Mouse (Mus musculus): ENCODE results near the gene Acsf2. TPM values are rescaled to one million over a fixed set of nuclear protein-coding genes. Genes with fewer than 3 reads are reported as not detected.

The Acsf2 gene
- polyA plus RNA-seq, 1 experiment from 2014 or later = 7.1 TPM

- H3K4me3 ChIP-seq = no peak overlapping the region
- no peak for ATAC-seq (ENCODE audit: insufficient number of reproducible peaks, insufficient read depth, low FRiP score, low TSS enrichment, low read depth)
- H3K36me3 ChIP-seq = peaks cover 10% of the 10 kb centered on the region; the same call in 1 of the 2 replicates
- no peak overlapping the region for H3K27ac ChIP-seq
- no peak overlapping the region for H3K9ac ChIP-seq
- H3K9me3 ChIP-seq = no peaks in the 10 kb centered on the region
- WGBS = 70% methylated on average over 7 of the region's 7 CpGs
- no peak overlapping the region for H3K4me2 ChIP-seq
- H3K4me1 ChIP-seq = peaks cover 17% of the 10 kb centered on the region
- H3K27me3 ChIP-seq = no peaks in the 10 kb centered on the region
Measured at GRCm38 (mm10) chr11:94596311-94596852, 5.3 kb downstream of the Acsf2 start.

GRCm38 (mm10) chr11:94587511-94587910 lies 14.2 kb downstream of the Acsf2 start:
- ATAC-seq (ENCODE audit: insufficient number of reproducible peaks, insufficient read depth, low FRiP score, low TSS enrichment, low read depth) = no peak
- Histone ChIP-seq H3K9ac (no peak overlapping the region), H3K27ac (no peak overlapping the region), H3K36me3 (0 out of 2 replicates have a peak, but pooled peaks cover 7% of the 10 kb centered on the region), H3K27me3 (no peaks in the 10 kb centered on the region), H3K9me3 (no peaks in the 10 kb centered on the region), H3K4me1 (peaks cover 14% of the 10 kb centered on the region), H3K4me3 (no peak overlapping the region), H3K4me2 (no peak overlapping the region)
- 73% methylated on average over 6 of the region's 6 CpGs for WGBS

- H3K27me3 ChIP-seq = no peaks in the 10 kb centered on the region
- 0 out of 2 replicates have a peak, but pooled peaks cover 7% of the 10 kb centered on the region for H3K36me3 ChIP-seq
- 93% methylated on average over 9 of the region's 9 CpGs for WGBS
- H3K4me3 ChIP-seq = no peak overlapping the region
- ATAC-seq (ENCODE audit: insufficient number of reproducible peaks, insufficient read depth, low FRiP score, low TSS enrichment, low read depth) = no peak
- no peaks in the 10 kb centered on the region for H3K9me3 ChIP-seq
- H3K27ac ChIP-seq = no peak overlapping the region
- H3K9ac ChIP-seq = no peak overlapping the region
- no peaks in the 10 kb centered on the region for H3K4me1 ChIP-seq
- no peak overlapping the region for H3K4me2 ChIP-seq
Measured at GRCm38 (mm10) chr11:94585091-94585490, 16.6 kb downstream of the Acsf2 start.

- Histone ChIP-seq H3K9ac (no peak overlapping the region), H3K27ac (no peak overlapping the region), H3K27me3 (no peaks in the 10 kb centered on the region), H3K4me2 (no peak overlapping the region), H3K4me1 (0 out of 2 replicates have a peak, but pooled peaks cover 3% of the 10 kb centered on the region), H3K4me3 (no peak overlapping the region), H3K9me3 (no peaks in the 10 kb centered on the region), H3K36me3 (0 out of 2 replicates have a peak, but pooled peaks cover 6% of the 10 kb centered on the region)
- 94% methylated on average over 5 of the region's 5 CpGs for WGBS
- ATAC-seq (ENCODE audit: insufficient number of reproducible peaks, insufficient read depth, low FRiP score, low TSS enrichment, low read depth) = no peak
Measured at GRCm38 (mm10) chr11:94580111-94580740, 21.4 kb downstream of the Acsf2 start.

GRCm38 (mm10) chr11:94576361-94576760 lies 25.3 kb downstream of the Acsf2 start:
- 88% methylated on average over 9 of the region's 9 CpGs for WGBS
- no peak overlapping the region for H3K4me3 ChIP-seq
- 0 out of 2 replicates have a peak, but pooled peaks cover 4% of the 10 kb centered on the region for H3K36me3 ChIP-seq
- H3K9ac ChIP-seq = no peak overlapping the region
- ATAC-seq (ENCODE audit: insufficient number of reproducible peaks, insufficient read depth, low FRiP score, low TSS enrichment, low read depth) = no peak
- H3K9me3 ChIP-seq = no peaks in the 10 kb centered on the region
- no peak overlapping the region for H3K27ac ChIP-seq
- no peaks in the 10 kb centered on the region for H3K27me3 ChIP-seq
- 0 out of 2 replicates have a peak, but pooled peaks cover 3% of the 10 kb centered on the region for H3K4me1 ChIP-seq
- no peak overlapping the region for H3K4me2 ChIP-seq

GRCm38 (mm10) chr11:94575036-94575435 lies 26.6 kb downstream of the Acsf2 start:
- no peak for ATAC-seq (ENCODE audit: insufficient number of reproducible peaks, insufficient read depth, low FRiP score, low TSS enrichment, low read depth)
- 77% methylated on average over 2 of the region's 2 CpGs for WGBS

GRCm38 (mm10) chr11:94574560-94574959 lies 27.1 kb downstream of the Acsf2 start:
- no peak for ATAC-seq (ENCODE audit: insufficient number of reproducible peaks, insufficient read depth, low FRiP score, low TSS enrichment, low read depth)
- no peak overlapping the region for H3K4me2 ChIP-seq
- no peak overlapping the region for H3K27ac ChIP-seq
- no peaks in the 10 kb centered on the region for H3K9me3 ChIP-seq
- H3K4me3 ChIP-seq = no peak overlapping the region
- H3K27me3 ChIP-seq = no peaks in the 10 kb centered on the region
- 0 out of 2 replicates have a peak, but pooled peaks cover 3% of the 10 kb centered on the region for H3K4me1 ChIP-seq
- peaks cover 19% of the 10 kb centered on the region for H3K36me3 ChIP-seq
- no peak overlapping the region for H3K9ac ChIP-seq
- 22% methylated on average over 7 of the region's 7 CpGs for whole genome bisulfite sequencing

More at GRCm38 (mm10) chr11:94575036-94575435, 26.6 kb downstream of the Acsf2 start:
- no peak overlapping the region for H3K9ac ChIP-seq
- H3K9me3 ChIP-seq = no peaks in the 10 kb centered on the region
- H3K4me1 ChIP-seq = 0 out of 2 replicates have a peak, but pooled peaks cover 3% of the 10 kb centered on the region
- peaks cover 16% of the 10 kb centered on the region for H3K36me3 ChIP-seq
- no peaks in the 10 kb centered on the region for H3K27me3 ChIP-seq
- H3K4me2 ChIP-seq = no peak overlapping the region
- no peak overlapping the region for H3K27ac ChIP-seq
- no peak overlapping the region for H3K4me3 ChIP-seq

- Histone ChIP-seq H3K36me3 (peaks cover 37% of the 10 kb centered on the region), H3K4me3 (no peak overlapping the region), H3K4me1 (no peaks in the 10 kb centered on the region), H3K9me3 (no peaks in the 10 kb centered on the region), H3K27me3 (peaks cover 3% of the 10 kb centered on the region; the same call in 1 of the 2 replicates), H3K27ac (no peak overlapping the region), H3K9ac (no peak overlapping the region), H3K4me2 (no peak overlapping the region)
- ATAC-seq (ENCODE audit: insufficient number of reproducible peaks, insufficient read depth, low FRiP score, low TSS enrichment, low read depth) = no peak
- 87% methylated on average over 1 of the region's 1 CpGs for WGBS
Measured at GRCm38 (mm10) chr11:94571850-94572249, 29.8 kb downstream of the Acsf2 start.

GRCm38 (mm10) chr11:94570612-94571011 lies 31.1 kb downstream of the Acsf2 start:
- no peak overlapping the region for H3K4me2 ChIP-seq
- H3K27me3 ChIP-seq = peaks cover 9% of the 10 kb centered on the region
- 0 out of 2 replicates have a peak, but pooled peaks cover 2% of the 10 kb centered on the region for H3K4me1 ChIP-seq
- no peak overlapping the region for H3K4me3 ChIP-seq
- peaks cover 33% of the 10 kb centered on the region for H3K36me3 ChIP-seq
- peak overlapping the region; percentile 21; the same call in 1 of the 2 replicates for H3K9ac ChIP-seq
- ATAC-seq (ENCODE audit: insufficient number of reproducible peaks, insufficient read depth, low FRiP score, low TSS enrichment, low read depth) = no peak
- H3K27ac ChIP-seq = peak overlapping the region; percentile 48; the same call in 1 of the 2 replicates
- 54% methylated on average over 9 of the region's 9 CpGs for WGBS
- no peaks in the 10 kb centered on the region for H3K9me3 ChIP-seq

GRCm38 (mm10) chr11:94567326-94567725 lies 34.3 kb downstream of the Acsf2 start:
- H3K9ac ChIP-seq = no peak overlapping the region
- H3K27ac ChIP-seq = no peak overlapping the region
- no peaks in the 10 kb centered on the region for H3K9me3 ChIP-seq
- H3K4me1 ChIP-seq = peaks cover 22% of the 10 kb centered on the region
- no peak overlapping the region for H3K4me3 ChIP-seq
- no peak for ATAC-seq (ENCODE audit: insufficient number of reproducible peaks, insufficient read depth, low FRiP score, low TSS enrichment, low read depth)
- WGBS = 91% methylated on average over 7 of the region's 7 CpGs
- H3K27me3 ChIP-seq = peaks cover 33% of the 10 kb centered on the region
- H3K36me3 ChIP-seq = peaks cover 33% of the 10 kb centered on the region
- H3K4me2 ChIP-seq = no peak overlapping the region

GRCm38 (mm10) chr11:94566534-94566933 lies 35.1 kb downstream of the Acsf2 start:
- Histone ChIP-seq H3K4me2 (no peak overlapping the region), H3K27me3 (peaks cover 33% of the 10 kb centered on the region), H3K4me3 (no peak overlapping the region), H3K27ac (no peak overlapping the region; the same call in 1 of the 2 replicates), H3K9me3 (no peaks in the 10 kb centered on the region), H3K4me1 (peaks cover 22% of the 10 kb centered on the region), H3K36me3 (peaks cover 33% of the 10 kb centered on the region), H3K9ac (no peak overlapping the region)
- no peak for ATAC-seq (ENCODE audit: insufficient number of reproducible peaks, insufficient read depth, low FRiP score, low TSS enrichment, low read depth)
- 79% methylated on average over 6 of the region's 6 CpGs for WGBS

GRCm38 (mm10) chr11:94565151-94565479 lies 36.6 kb downstream of the Acsf2 start:
- H3K36me3 ChIP-seq = peaks cover 22% of the 10 kb centered on the region
- no peaks in the 10 kb centered on the region for H3K9me3 ChIP-seq
- WGBS = 9% methylated on average over 16 of the region's 16 CpGs
- no peak for ATAC-seq (ENCODE audit: insufficient number of reproducible peaks, insufficient read depth, low FRiP score, low TSS enrichment, low read depth)
- peak overlapping the region; percentile 56 for H3K4me2 ChIP-seq
- H3K4me1 ChIP-seq = peaks cover 22% of the 10 kb centered on the region
- H3K9ac ChIP-seq = peak overlapping the region; percentile 55
- peak overlapping the region; percentile 49; the same call in 1 of the 2 replicates for H3K27ac ChIP-seq
- H3K4me3 ChIP-seq = peak overlapping the region; percentile 32
- peaks cover 33% of the 10 kb centered on the region for H3K27me3 ChIP-seq
